Mouse (Mus musculus): ENCODE data around the gene Pld1.

DNA sequence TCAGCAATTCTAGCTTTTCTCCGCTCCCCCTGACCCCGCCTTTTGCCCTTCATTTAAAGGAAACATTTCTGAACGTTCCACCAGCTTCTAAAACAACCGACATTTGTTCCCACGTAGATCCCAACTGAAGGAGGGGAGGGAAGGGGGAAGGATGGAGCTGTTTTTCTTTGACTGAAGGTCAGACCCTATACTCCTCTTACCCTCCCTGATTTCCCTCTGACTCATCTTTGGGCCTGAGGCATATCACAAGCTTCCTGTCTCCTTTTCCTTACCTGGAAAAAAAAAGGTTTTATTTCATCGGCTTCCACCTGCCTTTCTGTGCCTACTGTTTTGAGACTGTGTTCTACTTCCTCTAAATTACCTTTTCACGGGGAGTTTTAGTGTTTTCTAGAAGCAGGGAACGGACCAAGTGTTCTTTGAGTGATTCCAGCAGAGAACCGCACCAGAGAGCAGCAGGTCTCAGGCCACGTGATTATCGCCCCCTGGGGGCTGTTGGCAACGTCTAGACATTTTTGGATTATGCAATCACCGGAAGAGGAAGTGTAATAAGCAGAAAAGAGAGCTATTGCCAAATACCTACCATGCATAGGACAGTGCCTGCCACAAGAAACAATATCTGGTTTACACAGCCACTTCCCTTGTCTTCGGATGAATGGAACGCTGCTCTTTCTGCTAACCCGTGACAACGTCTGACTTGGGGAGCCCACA, 232.6 kb downstream of the Pld1 start:
- TF ChIP-seq POLR2A (IDR thresholded peaks at IDR 0.05; ENCODE audit: borderline replicate concordance, extremely low read depth, low read depth, low read length) (no peak), CTCF (IDR thresholded peaks at IDR 0.05; ENCODE audit: insufficient read depth, low read length) (no peak)
